Mouse (Mus musculus) megakaryocyte-erythroid progenitor cell, adult 5-6 weeks (primary cell): Measurements from ENCODE around the gene Vwf. TPM values are rescaled to one million over a fixed set of nuclear protein-coding genes. Genes with fewer than 3 reads are reported as not detected.

Experiments used
- ATAC-seq: replicated peaks from 2 replicates; pipeline ENCODE4 v1.8.0; 2016; ENCODE audit warnings: mild to moderate bottlenecking, inconsistent platforms; ENCODE audit not compliant: severe bottlenecking, poor library complexity, low FRiP score, low TSS enrichment
- total RNA-seq, 2 experiments: library from RNA; stranded (forward) in 1 of 2; stranded (reverse) in 1 of 2; fragments of 200-1000, 215-1000 nt in 1 of 2; fragments of >200 nt in 1 of 2; fragmentation: Nextera tagmentation in 1 of 2; gene quantifications; 2 replicates each; pipeline ENCODE4 v1.2.3; 2014 to 2017

Vwf gene
- total RNA-seq, 2 experiments from 2014 or later, result 9.3 to 14.9 TPM

GRCm38 (mm10) chr6:125540199-125540598, 6.4 kb upstream of the Vwf start:
- ATAC-seq, result peak; percentile 20; the same call in 1 of the 2 replicates

GRCm38 (mm10) chr6:125540826-125541225, 5.7 kb upstream of the Vwf start:
- ATAC-seq, result peak; percentile 31

- ATAC-seq, result peak; percentile 83
Measured at GRCm38 (mm10) chr6:125541296-125541695, 5.3 kb upstream of the Vwf start.

DNA sequence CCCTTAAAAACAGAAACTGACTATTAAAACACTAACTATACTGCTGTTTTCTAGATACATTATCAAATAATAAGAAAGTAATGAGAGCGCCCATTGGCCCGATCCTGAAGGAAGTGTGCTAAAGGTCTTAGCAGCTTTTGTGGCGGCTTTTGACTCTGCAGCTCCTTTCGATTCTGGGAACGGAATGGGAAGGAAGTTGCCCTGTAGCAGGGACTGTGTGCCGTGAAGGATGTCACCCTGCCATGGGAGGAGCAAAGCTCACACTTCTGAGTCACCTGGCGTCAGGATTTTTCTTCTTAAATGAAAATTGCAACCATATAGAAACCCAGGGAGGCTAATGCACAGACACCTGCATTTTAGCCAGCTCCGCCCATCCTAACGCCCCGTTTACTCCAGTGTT, 1.8 kb downstream of the Vwf start:
- 0 out of 2 replicates have a peak, but pooled peaks have one; percentile 18 for ATAC-seq

DNA sequence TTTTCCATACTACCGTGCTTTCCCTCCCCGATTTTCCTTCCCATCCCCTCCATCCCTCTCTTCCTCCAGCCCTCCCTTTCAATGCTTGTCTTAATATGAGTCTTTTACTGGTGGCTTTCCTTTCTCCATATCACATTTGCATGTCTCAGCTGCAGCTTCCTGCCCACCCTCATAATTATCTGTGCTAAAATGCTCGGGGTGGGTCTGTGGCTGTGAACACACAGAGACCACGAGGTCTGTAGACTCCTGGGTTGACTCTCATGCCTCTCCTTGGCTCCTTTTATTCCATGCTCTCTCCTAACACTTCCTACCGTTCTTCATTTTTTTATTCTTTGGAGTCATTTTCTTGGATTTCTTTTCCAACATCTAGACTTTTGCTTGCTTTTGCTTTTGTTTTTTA, 3.6 kb downstream of the Vwf start:
- no peak for ATAC-seq

DNA sequence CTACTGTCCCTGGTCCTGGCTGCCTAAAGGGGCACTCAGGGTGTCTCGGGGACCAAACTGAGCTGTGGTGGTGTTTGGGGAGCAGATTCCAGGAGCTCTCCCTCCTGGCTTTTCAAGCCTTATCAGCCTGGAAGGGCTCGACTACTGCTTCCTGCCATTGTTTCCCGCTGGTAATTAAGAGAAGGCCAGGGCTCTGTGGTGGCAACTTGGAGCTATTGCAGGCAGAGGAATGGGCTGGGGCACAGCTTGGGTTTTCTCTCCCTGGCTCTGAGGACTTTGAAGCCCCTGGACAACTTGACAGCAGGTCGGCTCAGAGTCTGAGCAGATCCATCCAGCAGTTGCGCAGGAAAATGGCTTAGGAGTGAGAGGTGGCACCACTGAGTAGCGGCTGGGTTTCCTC, 6.2 kb downstream of the Vwf start:
- ATAC-seq, result peak; percentile 31; the same call in 1 of the 2 replicates

- ATAC-seq, result no peak
Measured at GRCm38 (mm10) chr6:125553551-125553950, 7.0 kb downstream of the Vwf start.

DNA sequence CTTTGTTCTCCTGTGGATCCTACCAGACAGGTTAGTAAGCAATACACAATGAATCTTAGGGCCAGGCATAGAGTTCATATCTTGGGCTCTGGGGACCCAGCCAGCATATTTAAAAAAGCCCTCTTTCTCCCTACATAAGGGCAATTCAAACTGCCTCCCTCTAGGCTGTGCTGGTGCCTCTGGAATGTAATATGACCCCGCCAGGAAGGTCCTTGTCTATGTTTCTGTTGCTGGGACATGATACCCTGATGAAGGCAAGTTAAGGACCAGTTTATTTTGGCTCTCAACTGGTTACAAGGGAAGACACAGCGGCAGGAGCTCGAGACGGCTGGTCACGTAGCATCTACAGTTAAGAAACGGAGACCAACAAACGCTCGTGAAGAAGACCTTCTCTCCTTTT, 12.3 kb downstream of the Vwf start:
- no peak for ATAC-seq

DNA sequence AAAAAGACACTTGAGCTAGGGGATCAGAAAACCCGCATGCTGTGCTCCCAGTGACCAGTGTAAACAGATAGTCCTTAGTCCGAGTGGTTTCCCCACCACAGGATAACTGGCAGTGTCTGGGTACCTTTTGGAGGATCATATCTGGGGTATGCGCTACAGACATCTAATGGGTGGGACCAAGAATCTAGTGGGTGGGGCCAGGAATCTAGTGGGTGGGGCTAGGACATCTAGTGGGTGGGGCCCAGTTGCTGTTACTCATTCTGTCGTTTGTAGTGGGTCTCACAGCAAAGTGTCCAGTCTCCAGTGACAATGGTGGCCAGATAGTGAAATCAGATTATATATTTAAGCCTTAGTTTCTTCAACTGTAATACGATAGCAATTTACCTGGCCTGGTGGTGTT, 14.5 kb downstream of the Vwf start:
- peak; percentile 46 for ATAC-seq

- no peak for ATAC-seq
Measured at GRCm38 (mm10) chr6:125561521-125561920, 14.9 kb downstream of the Vwf start.

DNA sequence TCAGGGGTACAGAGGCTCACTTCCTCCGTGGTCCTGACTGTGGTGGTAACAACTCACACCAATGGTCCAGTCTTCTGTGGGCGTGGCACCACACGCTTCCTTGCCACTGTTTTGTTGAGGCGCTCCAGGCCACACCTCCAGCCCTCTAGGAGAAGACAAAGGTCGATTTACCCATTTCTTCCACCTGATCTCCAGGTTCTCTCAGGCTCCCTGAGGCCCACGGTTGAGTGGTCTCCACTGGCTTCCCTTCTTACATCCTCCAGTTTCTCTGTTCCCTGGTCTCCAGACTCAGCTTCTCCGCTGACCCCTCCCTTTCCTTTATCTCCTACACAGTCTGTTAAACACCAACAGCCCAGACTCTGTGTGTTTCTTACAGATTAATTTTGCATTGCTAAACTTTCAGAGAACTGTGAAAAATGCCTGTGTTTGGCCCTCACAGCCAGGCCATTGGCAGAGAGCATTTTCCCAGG, 18.3 kb downstream of the Vwf start:
- peak; percentile 82 for ATAC-seq

DNA sequence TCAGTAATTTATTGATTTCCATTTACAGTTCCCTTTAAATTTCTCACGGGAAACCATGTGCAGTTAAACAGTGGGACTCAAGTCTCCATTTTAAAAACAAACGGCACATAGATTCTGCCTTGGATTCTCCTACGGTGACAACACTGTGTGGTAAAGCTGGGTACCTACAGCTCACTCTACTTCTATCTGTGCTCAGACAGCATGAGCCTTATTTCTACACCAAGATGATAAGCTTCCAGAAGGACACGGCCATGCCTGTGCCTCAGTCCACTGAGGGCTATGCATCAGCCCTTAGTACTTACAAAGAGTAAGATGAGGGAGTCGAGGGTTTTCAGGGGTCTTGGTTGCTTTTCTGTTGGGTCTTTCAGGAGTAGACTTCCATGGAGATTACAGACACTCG, 18.8 kb downstream of the Vwf start:
- ATAC-seq, result peak; percentile 80

GRCm38 (mm10) chr6:125566656-125567055, 20.1 kb downstream of the Vwf start:
- no peak for ATAC-seq

- peak; percentile 15 for ATAC-seq
Measured at GRCm38 (mm10) chr6:125568381-125568780, 21.8 kb downstream of the Vwf start.

- peak; percentile 42 for ATAC-seq
Measured at GRCm38 (mm10) chr6:125572291-125573188, 26.0 kb downstream of the Vwf start.

- peak; percentile 97 for ATAC-seq
Measured at GRCm38 (mm10) chr6:125573189-125573928, 26.8 kb downstream of the Vwf start.

- no peak for ATAC-seq
Measured at GRCm38 (mm10) chr6:125575080-125575479, 28.5 kb downstream of the Vwf start.

DNA sequence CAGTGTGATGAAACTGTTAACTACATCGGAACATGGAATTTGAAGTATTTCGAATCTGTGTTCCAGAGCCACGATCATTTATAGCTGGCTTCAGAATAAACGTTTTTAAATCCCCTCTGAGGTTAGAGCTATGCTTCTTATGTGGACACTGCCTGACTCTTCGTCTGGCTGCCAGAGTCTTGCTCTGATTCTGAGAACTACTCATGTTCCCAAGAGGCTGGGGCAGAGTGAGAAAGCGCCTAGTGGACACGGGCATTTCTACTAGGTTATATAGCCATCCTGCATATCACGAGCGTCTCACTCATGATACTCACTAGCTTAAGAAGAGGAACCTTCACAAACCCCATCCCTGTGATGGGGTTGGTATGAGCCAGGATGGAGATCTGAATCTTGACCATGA, 30.7 kb downstream of the Vwf start:
- ATAC-seq, result no peak

DNA sequence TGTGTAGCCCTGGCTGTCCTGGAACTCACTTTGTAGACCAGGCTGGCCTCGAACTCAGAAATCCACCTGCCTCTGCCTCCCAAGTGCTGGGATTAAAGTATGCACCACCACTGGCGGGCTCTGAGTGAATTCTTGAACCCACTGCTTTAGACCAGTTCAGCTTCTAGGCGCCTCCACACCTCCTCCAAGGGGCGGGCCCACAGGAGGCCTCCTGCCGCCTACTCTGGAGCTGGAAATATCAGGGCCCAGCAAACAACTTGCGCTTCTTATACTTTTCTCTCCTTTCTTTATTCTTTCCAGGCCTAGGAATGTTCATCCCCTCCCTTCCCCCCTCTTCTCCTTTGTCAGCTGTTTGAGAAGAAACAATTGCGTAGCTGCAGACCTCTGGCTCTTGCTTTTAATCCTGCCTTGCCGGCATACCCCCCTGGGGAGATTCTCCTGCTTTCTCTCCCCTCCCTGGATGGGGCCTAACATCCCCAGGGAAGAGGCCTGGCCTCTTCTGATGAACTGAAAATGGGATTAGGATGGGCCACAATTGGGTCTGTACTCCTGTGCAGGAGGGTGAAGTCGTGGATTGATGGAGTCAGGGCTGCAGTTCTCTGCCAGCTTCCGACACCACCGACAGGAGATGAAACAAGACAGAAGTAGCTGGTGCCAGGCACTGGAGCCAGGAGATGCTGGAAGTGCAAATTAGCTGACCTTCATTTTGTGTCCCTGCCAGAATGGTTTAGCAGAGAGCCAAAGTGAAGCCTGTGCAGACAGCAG, 31.5 kb downstream of the Vwf start:
- ATAC-seq, result no peak

DNA sequence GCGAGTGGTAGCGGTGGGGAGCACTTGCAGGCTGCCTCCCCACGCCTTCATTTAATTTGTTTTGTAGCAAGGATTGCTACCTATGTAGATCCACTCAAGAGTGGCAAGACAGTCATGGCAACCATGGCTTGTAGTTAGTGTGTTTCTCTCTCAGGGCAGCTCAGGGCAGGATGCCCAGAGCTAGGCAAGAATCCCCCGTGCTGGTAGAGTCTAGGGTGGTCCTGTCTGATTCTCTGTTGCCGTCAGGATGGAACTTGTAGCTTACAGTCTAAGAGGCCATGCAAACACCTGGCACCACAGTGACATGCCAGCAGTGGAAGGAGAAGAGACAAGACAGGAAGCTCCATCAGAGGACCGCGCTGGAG, 32.1 kb downstream of the Vwf start:
- ATAC-seq, result no peak
